Mouse (Mus musculus) cortical plate, adult 2 months (tissue): Measurements from ENCODE around the gene Ube4b. TPM values are rescaled to one million over a fixed set of nuclear protein-coding genes. Genes with fewer than 3 reads are reported as not detected.

Experiments
- H3K27ac ChIP-seq: fragments of 200-500 bp; 2 replicates; pipeline ENCODE4 v1.5.1; 2012; ENCODE audit warnings: low read length, control low read depth, inconsistent platforms; ENCODE audit not compliant: insufficient read depth
- H3K4me1 ChIP-seq: fragments of 200-500 bp; 2 replicates; pipeline ENCODE4 v1.6.1; 2011; ENCODE audit warnings: low read length; ENCODE audit not compliant: control insufficient read depth, insufficient read depth
- H3K4me3 ChIP-seq: fragments of 200-500 bp; 2 replicates; pipeline ENCODE4 v1.5.1; 2011; ENCODE audit warnings: mild to moderate bottlenecking, low read length, control low read depth; ENCODE audit not compliant: insufficient read depth
- CTCF ChIP-seq: fragments of 200-500 bp; IDR thresholded peaks from 2 replicates; pipeline ENCODE4 v1.5.1; 2011; ENCODE audit warnings: mild to moderate bottlenecking, control low read depth, low read length; ENCODE audit not compliant: insufficient read depth; ENCODE audit errors: extremely low read depth
- POLR2A ChIP-seq: fragments of 200-500 bp; IDR thresholded peaks from 2 replicates; pipeline ENCODE4 v1.6.1; 2011; ENCODE audit warnings: mild to moderate bottlenecking, low read length, control low read depth; ENCODE audit not compliant: insufficient read depth; ENCODE audit errors: extremely low read depth
- polyA plus RNA-seq: library from polyadenylated mRNA; depleted of rRNA; stranded (reverse); fragments of >200 nt; gene quantifications from 2 replicates; pipeline ENCODE4 v1.2.3, GENCODE M21; 2012

The Ube4b gene
- polyA plus RNA-seq, 1 experiment, result 99.9 TPM

GRCm38 (mm10) chr4:149398181-149398735 is 28.3 kb downstream of the Ube4b start:
- Histone ChIP-seq H3K27ac (no peak overlapping the region), H3K4me1 (peaks cover 31% of the 10 kb centered on the region), H3K4me3 (no peak overlapping the region)
- TF ChIP-seq CTCF, result no peak
- no peak for TF ChIP-seq POLR2A

- TF ChIP-seq CTCF (no peak), POLR2A (no peak)
- Histone ChIP-seq H3K27ac (peak overlapping the region; percentile 75; the same call in 1 of the 2 replicates), H3K4me3 (no peak overlapping the region)
Observed at GRCm38 (mm10) chr4:149396433-149397306, 29.9 kb downstream of the Ube4b start.

GRCm38 (mm10) chr4:149395581-149395980 is 31.0 kb downstream of the Ube4b start:
- no peak overlapping the region for H3K27ac ChIP-seq
- H3K4me3 ChIP-seq, result no peak overlapping the region
- TF ChIP-seq CTCF (no peak), POLR2A (no peak)
- H3K4me1 ChIP-seq, result peaks cover 27% of the 10 kb centered on the region

More at GRCm38 (mm10) chr4:149396433-149397306, 29.9 kb downstream of the Ube4b start:
- H3K4me1 ChIP-seq, result peaks cover 31% of the 10 kb centered on the region

- H3K27ac ChIP-seq, result no peak overlapping the region
- TF ChIP-seq POLR2A, result no peak
- no peak for TF ChIP-seq CTCF
- H3K4me1 ChIP-seq, result peaks cover 23% of the 10 kb centered on the region
- no peak overlapping the region for H3K4me3 ChIP-seq
Observed at GRCm38 (mm10) chr4:149394292-149394691, 32.3 kb downstream of the Ube4b start.

- Histone ChIP-seq H3K27ac (no peak overlapping the region), H3K4me3 (no peak overlapping the region), H3K4me1 (peaks cover 23% of the 10 kb centered on the region)
- TF ChIP-seq CTCF (no peak), POLR2A (no peak)
Observed at GRCm38 (mm10) chr4:149393311-149393995, 33.1 kb downstream of the Ube4b start.

GRCm38 (mm10) chr4:149392359-149392758 is 34.2 kb downstream of the Ube4b start:
- H3K4me1 ChIP-seq, result peaks cover 23% of the 10 kb centered on the region
- no peak for TF ChIP-seq CTCF
- H3K4me3 ChIP-seq, result no peak overlapping the region
- no peak overlapping the region for H3K27ac ChIP-seq

- no peak for TF ChIP-seq POLR2A
- no peak for TF ChIP-seq CTCF
- Histone ChIP-seq H3K4me1 (peaks cover 3% of the 10 kb centered on the region; the same call in 1 of the 2 replicates), H3K4me3 (no peak overlapping the region), H3K27ac (no peak overlapping the region)
Observed at GRCm38 (mm10) chr4:149381001-149381400, 45.5 kb downstream of the Ube4b start.

GRCm38 (mm10) chr4:149379881-149380280 is 46.7 kb downstream of the Ube4b start:
- no peak for TF ChIP-seq POLR2A
- TF ChIP-seq CTCF, result no peak
- Histone ChIP-seq H3K4me1 (peaks cover 3% of the 10 kb centered on the region; the same call in 1 of the 2 replicates), H3K27ac (no peak overlapping the region), H3K4me3 (no peak overlapping the region)

- Histone ChIP-seq H3K27ac (peak overlapping the region; percentile 70), H3K4me3 (no peak overlapping the region), H3K4me1 (peaks cover 6% of the 10 kb centered on the region; the same call in 1 of the 2 replicates)
- no peak for TF ChIP-seq POLR2A
Observed at GRCm38 (mm10) chr4:149378819-149379218, 47.7 kb downstream of the Ube4b start.

- Histone ChIP-seq H3K4me1 (peaks cover 8% of the 10 kb centered on the region; the same call in 1 of the 2 replicates), H3K27ac (no peak overlapping the region), H3K4me3 (no peak overlapping the region)
- no peak for TF ChIP-seq POLR2A
- TF ChIP-seq CTCF, result no peak
Observed at GRCm38 (mm10) chr4:149376034-149376433, 50.5 kb downstream of the Ube4b start.
